Mouse (Mus musculus): ENCODE data around the gene Lhb. TPM values are rescaled to one million over a fixed set of nuclear protein-coding genes. Genes with fewer than 3 reads are reported as not detected.

Lhb gene
- polyA plus RNA-seq (2014; fragmentation: Illumina TruSeq; extraction: RNeasy Lipid Tissue Mini Kit (QIAGEN cat#74804); ENCODE audit: low read depth, low replicate concordance) = not detected

GRCm38 (mm10) chr7:45420615-45420919 lies at the start of gene Lhb:
Lhb (plus strand) TSS chr7:45420820.

DNA sequence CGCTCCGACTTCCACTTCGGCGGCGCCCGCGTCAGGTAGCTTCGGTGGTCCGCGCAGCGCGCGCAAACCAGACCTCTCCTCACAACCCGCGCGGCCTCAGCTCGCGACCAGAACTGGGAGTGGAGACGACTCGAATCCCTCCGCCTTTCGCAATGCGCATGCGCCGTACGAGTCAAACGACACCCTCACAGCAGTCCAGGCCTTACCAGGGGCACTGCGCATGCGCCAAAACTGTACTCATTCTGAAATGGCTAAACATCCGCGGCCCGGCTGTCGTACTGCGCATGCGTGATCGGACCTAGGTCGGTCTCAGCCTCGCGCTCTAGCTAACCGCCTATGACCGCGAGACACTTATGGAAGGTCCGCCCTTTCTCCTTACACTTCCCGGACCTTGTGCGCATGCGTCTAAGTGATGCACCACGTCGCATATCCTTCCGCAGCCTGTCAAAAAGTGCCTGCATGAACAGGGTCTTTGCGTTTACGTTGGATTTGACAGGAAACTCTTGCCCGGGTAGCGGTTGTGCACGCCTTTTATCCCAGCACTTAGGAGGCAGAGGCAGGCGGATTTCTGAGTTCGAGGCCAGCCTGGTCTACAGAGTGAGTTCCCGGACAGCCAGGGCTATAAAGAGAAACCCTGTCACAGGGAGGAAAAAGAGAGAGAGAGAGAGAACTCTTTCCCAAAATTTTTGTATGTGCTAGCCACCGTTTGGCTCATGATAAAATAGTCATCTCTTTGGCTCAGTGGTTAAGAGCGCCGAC lies 24.9 kb upstream of the Lhb start, which contains the start of gene Snrnp70:
TSS of gene Snrnp70 (minus strand) at position 165 of the 759 bp plus-strand sequence.

DNA sequence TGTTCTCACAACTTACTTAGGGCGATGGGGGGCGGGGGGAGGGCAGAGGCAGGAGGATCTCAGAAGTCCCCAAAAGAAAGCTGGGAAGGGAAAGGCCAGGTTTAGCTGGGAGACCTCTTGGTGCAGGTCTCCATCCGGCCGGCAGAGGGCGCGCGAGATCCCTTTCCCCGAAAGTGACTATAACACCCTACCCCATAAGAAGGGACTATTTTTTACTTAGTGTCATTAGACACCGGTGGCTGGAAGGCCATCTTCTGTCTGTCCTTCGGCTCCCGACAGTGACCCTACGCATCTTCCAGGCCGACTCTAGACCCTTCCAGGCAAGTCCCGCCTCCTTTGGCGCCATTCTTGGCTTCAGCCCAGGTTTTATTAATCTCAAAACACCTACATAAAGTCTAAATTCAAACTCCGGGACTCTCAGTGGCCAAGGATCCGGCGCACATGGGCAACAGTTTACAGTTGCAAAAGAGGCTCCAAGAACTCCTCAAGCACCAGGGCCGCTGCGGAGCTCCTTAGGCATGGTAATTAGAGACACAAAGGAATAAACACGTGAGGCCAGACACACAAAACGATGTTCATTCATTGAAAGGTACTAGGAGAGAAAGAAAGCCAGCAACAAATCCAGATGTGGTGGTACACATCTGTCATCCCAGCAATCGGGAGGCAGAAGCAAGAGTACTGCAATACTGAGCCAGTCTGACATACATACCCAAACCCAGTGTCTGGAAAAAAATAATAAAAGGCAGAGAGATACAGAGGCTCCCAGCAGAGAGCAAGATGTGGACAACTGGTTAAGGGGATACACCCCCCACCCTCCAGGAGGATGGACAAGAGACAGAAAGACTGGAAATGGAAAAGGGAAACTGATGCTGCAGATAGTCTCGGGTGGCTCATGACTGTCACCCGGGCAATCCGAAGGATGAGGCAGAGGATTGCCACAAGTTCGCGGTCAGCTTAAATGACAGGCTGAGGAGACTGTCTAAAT lies 15.2 kb upstream of the Lhb start, which contains the start of gene Kcna7:
TSS of gene Kcna7 (plus strand) at position 563 of the 985 bp plus-strand sequence.

GRCm38 (mm10) chr7:45413113-45413863 lies 7.3 kb upstream of the Lhb start, which contains the start of gene Ntf5:
Ntf5 (plus strand) TSS chr7:45413695.

GRCm38 (mm10) chr7:45434203-45435015 lies 13.8 kb downstream of the Lhb start, which contains the start of gene Gys1:
Gys1 (plus strand) TSS chr7:45434844.

GRCm38 (mm10) chr7:45437521-45438276 lies 17.1 kb downstream of the Lhb start, which contains the start of gene Ruvbl2:
Ruvbl2 (minus strand) TSS chr7:45438096.

DNA sequence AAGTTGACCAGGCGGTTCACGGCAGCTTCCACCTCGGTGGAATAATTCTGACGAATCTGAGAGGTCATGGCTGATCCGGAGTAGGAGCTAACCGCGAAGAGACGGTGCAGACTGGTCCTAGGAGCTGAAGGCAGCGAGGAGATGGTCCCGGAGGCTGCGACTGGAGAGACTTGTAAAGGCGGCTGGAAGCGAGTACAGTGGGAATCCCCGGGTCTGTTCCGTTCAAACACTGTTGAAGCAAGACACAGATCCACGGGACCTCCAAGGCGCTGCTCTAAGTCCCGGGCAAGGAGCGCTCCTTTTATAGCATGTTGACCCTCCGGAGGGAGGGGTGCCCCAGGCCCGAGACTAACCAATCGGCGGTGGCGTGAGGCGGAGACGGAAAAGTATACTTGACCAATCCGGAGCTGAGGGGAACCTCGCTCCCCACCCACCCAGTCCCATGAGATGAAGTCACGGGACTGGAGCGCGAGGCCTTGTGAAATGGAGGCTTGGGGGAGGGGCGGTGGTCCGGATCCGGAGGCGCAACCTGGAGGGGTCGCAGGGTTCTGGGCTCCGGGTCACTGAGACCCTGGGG lies 39.0 kb downstream of the Lhb start, which contains the start of gene Ftl1:
TSS of gene Ftl1 (minus strand) at position 321 of the 577 bp plus-strand sequence.

GRCm38 (mm10) chr7:45466283-45467089 lies 45.9 kb downstream of the Lhb start, which contains the start of gene Bax:
Bax (minus strand) TSS chr7:45466898.

Other genes starting within 250 kb of the Lhb start
- gene Gfy, start 241.3 kb upstream of the Lhb start, polyA plus RNA-seq (2014; fragmentation: Illumina TruSeq; extraction: RNeasy Lipid Tissue Mini Kit (QIAGEN cat#74804); ENCODE audit: low read depth, low replicate concordance) = not detected
- gene Pth2, start 239.8 kb upstream of the Lhb start, polyA plus RNA-seq (2014; fragmentation: Illumina TruSeq; extraction: RNeasy Lipid Tissue Mini Kit (QIAGEN cat#74804); ENCODE audit: low read depth, low replicate concordance) = not detected
- not detected for gene Ccdc155, start 215.9 kb upstream of the Lhb start, polyA plus RNA-seq (2014; fragmentation: Illumina TruSeq; extraction: RNeasy Lipid Tissue Mini Kit (QIAGEN cat#74804); ENCODE audit: low read depth, low replicate concordance)
- gene Dkkl1, start 208.7 kb upstream of the Lhb start, polyA plus RNA-seq (2014; fragmentation: Illumina TruSeq; extraction: RNeasy Lipid Tissue Mini Kit (QIAGEN cat#74804); ENCODE audit: low read depth, low replicate concordance) = not detected
- 7.8 TPM for gene Tead2, start 205.1 kb upstream of the Lhb start, polyA plus RNA-seq (2014; fragmentation: Illumina TruSeq; extraction: RNeasy Lipid Tissue Mini Kit (QIAGEN cat#74804); ENCODE audit: low read depth, low replicate concordance)
- 3.0 TPM for gene Cd37, start 181.7 kb upstream of the Lhb start, polyA plus RNA-seq (2014; fragmentation: Illumina TruSeq; extraction: RNeasy Lipid Tissue Mini Kit (QIAGEN cat#74804); ENCODE audit: low read depth, low replicate concordance)
- gene Slc6a16, start 179.7 kb upstream of the Lhb start, polyA plus RNA-seq (2014; fragmentation: Illumina TruSeq; extraction: RNeasy Lipid Tissue Mini Kit (QIAGEN cat#74804); ENCODE audit: low read depth, low replicate concordance) = not detected
- not detected for gene Slc6a21, start 143.3 kb upstream of the Lhb start, polyA plus RNA-seq (2014; fragmentation: Illumina TruSeq; extraction: RNeasy Lipid Tissue Mini Kit (QIAGEN cat#74804); ENCODE audit: low read depth, low replicate concordance)
- gene Trpm4, start 87.0 kb upstream of the Lhb start, polyA plus RNA-seq (2014; fragmentation: Illumina TruSeq; extraction: RNeasy Lipid Tissue Mini Kit (QIAGEN cat#74804); ENCODE audit: low read depth, low replicate concordance) = 31.0 TPM
- 1,149 TPM for gene Hrc, start 85.5 kb upstream of the Lhb start, polyA plus RNA-seq (2014; fragmentation: Illumina TruSeq; extraction: RNeasy Lipid Tissue Mini Kit (QIAGEN cat#74804); ENCODE audit: low read depth, low replicate concordance)
- 0.24 TPM for gene Ppfia3, start 53.8 kb upstream of the Lhb start, polyA plus RNA-seq (2014; fragmentation: Illumina TruSeq; extraction: RNeasy Lipid Tissue Mini Kit (QIAGEN cat#74804); ENCODE audit: low read depth, low replicate concordance)
- 1.2 TPM for gene Lin7b, start 50.2 kb upstream of the Lhb start, polyA plus RNA-seq (2014; fragmentation: Illumina TruSeq; extraction: RNeasy Lipid Tissue Mini Kit (QIAGEN cat#74804); ENCODE audit: low read depth, low replicate concordance)
- 154 TPM for gene Snrnp70, start 25.1 kb upstream of the Lhb start, polyA plus RNA-seq (2014; fragmentation: Illumina TruSeq; extraction: RNeasy Lipid Tissue Mini Kit (QIAGEN cat#74804); ENCODE audit: low read depth, low replicate concordance)
- gene Kcna7, start 15.2 kb upstream of the Lhb start, polyA plus RNA-seq (2014; fragmentation: Illumina TruSeq; extraction: RNeasy Lipid Tissue Mini Kit (QIAGEN cat#74804); ENCODE audit: low read depth, low replicate concordance) = 4.3 TPM
- gene Ntf5, start 7.1 kb upstream of the Lhb start, polyA plus RNA-seq (2014; fragmentation: Illumina TruSeq; extraction: RNeasy Lipid Tissue Mini Kit (QIAGEN cat#74804); ENCODE audit: low read depth, low replicate concordance) = 0.24 TPM
- gene Gys1, start 14.0 kb downstream of the Lhb start, polyA plus RNA-seq (2014; fragmentation: Illumina TruSeq; extraction: RNeasy Lipid Tissue Mini Kit (QIAGEN cat#74804); ENCODE audit: low read depth, low replicate concordance) = 80.5 TPM
- gene Ruvbl2, start 17.3 kb downstream of the Lhb start, polyA plus RNA-seq (2014; fragmentation: Illumina TruSeq; extraction: RNeasy Lipid Tissue Mini Kit (QIAGEN cat#74804); ENCODE audit: low read depth, low replicate concordance) = 27.2 TPM
- 688 TPM for gene Ftl1, start 39.1 kb downstream of the Lhb start, polyA plus RNA-seq (2014; fragmentation: Illumina TruSeq; extraction: RNeasy Lipid Tissue Mini Kit (QIAGEN cat#74804); ENCODE audit: low read depth, low replicate concordance)
- 36.8 TPM for gene Bax, start 46.1 kb downstream of the Lhb start, polyA plus RNA-seq (2014; fragmentation: Illumina TruSeq; extraction: RNeasy Lipid Tissue Mini Kit (QIAGEN cat#74804); ENCODE audit: low read depth, low replicate concordance)
- not detected for gene Tulp2, start 61.1 kb downstream of the Lhb start, polyA plus RNA-seq (2014; fragmentation: Illumina TruSeq; extraction: RNeasy Lipid Tissue Mini Kit (QIAGEN cat#74804); ENCODE audit: low read depth, low replicate concordance)
- 1.7 TPM for gene Gm45808, start 66.0 kb downstream of the Lhb start, polyA plus RNA-seq (2014; fragmentation: Illumina TruSeq; extraction: RNeasy Lipid Tissue Mini Kit (QIAGEN cat#74804); ENCODE audit: low read depth, low replicate concordance)
- gene Dhdh, start 68.0 kb downstream of the Lhb start, polyA plus RNA-seq (2014; fragmentation: Illumina TruSeq; extraction: RNeasy Lipid Tissue Mini Kit (QIAGEN cat#74804); ENCODE audit: low read depth, low replicate concordance) = 13.6 TPM
- 147 TPM for gene Nucb1, start 89.6 kb downstream of the Lhb start, polyA plus RNA-seq (2014; fragmentation: Illumina TruSeq; extraction: RNeasy Lipid Tissue Mini Kit (QIAGEN cat#74804); ENCODE audit: low read depth, low replicate concordance)
- gene Ppp1r15a, start 105.4 kb downstream of the Lhb start, polyA plus RNA-seq (2014; fragmentation: Illumina TruSeq; extraction: RNeasy Lipid Tissue Mini Kit (QIAGEN cat#74804); ENCODE audit: low read depth, low replicate concordance) = 41.3 TPM
- 3.6 TPM for gene Plekha4, start 105.5 kb downstream of the Lhb start, polyA plus RNA-seq (2014; fragmentation: Illumina TruSeq; extraction: RNeasy Lipid Tissue Mini Kit (QIAGEN cat#74804); ENCODE audit: low read depth, low replicate concordance)
- gene Hsd17b14, start 134.1 kb downstream of the Lhb start, polyA plus RNA-seq (2014; fragmentation: Illumina TruSeq; extraction: RNeasy Lipid Tissue Mini Kit (QIAGEN cat#74804); ENCODE audit: low read depth, low replicate concordance) = not detected
- 137 TPM for gene Bcat2, start 149.3 kb downstream of the Lhb start, polyA plus RNA-seq (2014; fragmentation: Illumina TruSeq; extraction: RNeasy Lipid Tissue Mini Kit (QIAGEN cat#74804); ENCODE audit: low read depth, low replicate concordance)
- not detected for gene Fgf21, start 194.7 kb downstream of the Lhb start, polyA plus RNA-seq (2014; fragmentation: Illumina TruSeq; extraction: RNeasy Lipid Tissue Mini Kit (QIAGEN cat#74804); ENCODE audit: low read depth, low replicate concordance)
- gene Fut1, start 196.5 kb downstream of the Lhb start, polyA plus RNA-seq (2014; fragmentation: Illumina TruSeq; extraction: RNeasy Lipid Tissue Mini Kit (QIAGEN cat#74804); ENCODE audit: low read depth, low replicate concordance) = not detected
- 0.31 TPM for gene Izumo1, start 201.0 kb downstream of the Lhb start, polyA plus RNA-seq (2014; fragmentation: Illumina TruSeq; extraction: RNeasy Lipid Tissue Mini Kit (QIAGEN cat#74804); ENCODE audit: low read depth, low replicate concordance)
- 16.5 TPM for gene Rasip1, start 206.7 kb downstream of the Lhb start, polyA plus RNA-seq (2014; fragmentation: Illumina TruSeq; extraction: RNeasy Lipid Tissue Mini Kit (QIAGEN cat#74804); ENCODE audit: low read depth, low replicate concordance)
- gene Mamstr, start 219.2 kb downstream of the Lhb start, polyA plus RNA-seq (2014; fragmentation: Illumina TruSeq; extraction: RNeasy Lipid Tissue Mini Kit (QIAGEN cat#74804); ENCODE audit: low read depth, low replicate concordance) = 5.1 TPM
- gene Fut2, start 245.6 kb downstream of the Lhb start, polyA plus RNA-seq (2014; fragmentation: Illumina TruSeq; extraction: RNeasy Lipid Tissue Mini Kit (QIAGEN cat#74804); ENCODE audit: low read depth, low replicate concordance) = 1.1 TPM

All from heart, adult 10 weeks (tissue).